Mouse (Mus musculus) spleen, adult 2 months (tissue): ENCODE data around the gene Ttll4.

ENCODE experiments used
- CTCF ChIP-seq: fragments of 200-500 bp; IDR thresholded peaks from 2 replicates; pipeline ENCODE4 v1.5.1; 2011; ENCODE audit warnings: mild to moderate bottlenecking, inconsistent platforms; ENCODE audit not compliant: insufficient read depth, insufficient read length, insufficient replicate concordance; ENCODE audit errors: extremely low read depth
- POLR2A ChIP-seq: fragments of 200-500 bp; IDR thresholded peaks from 2 replicates; pipeline ENCODE4 v1.6.1; 2011; ENCODE audit warnings: low read depth, low read length, inconsistent platforms

DNA sequence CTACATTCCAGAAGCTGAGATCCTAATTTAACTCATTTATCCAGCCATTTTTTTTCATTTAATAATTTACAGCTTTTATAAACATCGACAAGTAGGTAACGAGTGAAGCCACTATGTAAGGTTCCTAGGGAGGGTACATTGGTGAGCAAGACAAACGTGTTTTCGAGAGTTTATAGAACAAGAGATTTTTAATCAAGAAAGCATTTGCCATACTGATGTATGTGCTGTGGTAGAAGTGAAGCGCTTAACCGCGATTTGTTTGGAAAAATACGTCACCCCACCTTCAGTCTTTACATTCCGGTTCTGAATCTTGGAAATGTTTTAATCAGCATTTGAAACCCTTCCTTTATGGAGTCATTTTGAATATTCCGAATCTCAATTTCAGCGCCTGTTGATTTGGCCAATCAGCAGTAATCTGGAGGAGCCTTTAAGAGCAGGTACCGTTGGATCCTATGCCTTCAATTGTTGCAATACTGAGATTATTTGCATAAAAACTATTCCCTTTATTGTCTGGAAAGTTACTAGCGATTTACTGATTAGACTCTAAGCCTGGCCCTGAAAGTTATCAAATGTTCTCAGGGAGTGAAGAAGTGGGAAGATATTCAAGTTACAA lies 814 bp downstream of the Ttll4 start:
- TF ChIP-seq POLR2A (no peak), CTCF (no peak)
